Mouse (Mus musculus) embryo, embryonic 10 days (tissue): Measurements from ENCODE around the gene Fkbp6.
A peak's percentile ranks its signal among the peaks of the same experiment; 100 is the strongest.

Source experiments
- DNase-seq: peaks from one replicate; pipeline ENCODE4 v3.0.0-alpha.2; 2015; ENCODE audit warnings: low spot score

Fkbp6 gene

GRCm38 (mm10) chr5:135352995-135353394, 3.2 kb upstream of the Fkbp6 start, which contains the start of gene Trim50:
Gene Trim50 (plus strand): TSS chr5:135353295.
- DNase-seq: no peak

DNA sequence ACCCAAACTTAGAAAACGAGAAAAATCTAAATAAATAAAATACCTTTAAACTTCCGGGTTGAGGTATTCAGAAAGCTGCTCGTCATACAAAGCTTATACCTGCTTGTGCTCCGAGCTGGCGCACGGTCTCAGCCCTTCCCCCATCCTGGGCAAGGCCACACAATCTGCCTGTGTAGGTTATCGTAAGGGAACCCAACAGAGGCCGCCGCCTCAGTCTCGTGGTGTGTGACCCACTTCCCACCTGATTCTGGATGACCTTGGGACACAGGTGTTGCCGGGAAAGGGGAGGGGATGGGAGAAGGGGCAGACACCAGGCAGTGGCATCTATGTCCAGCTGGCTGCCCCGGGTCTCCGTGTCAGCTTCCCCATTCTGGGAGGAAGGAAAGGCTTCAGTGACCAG, 1.8 kb upstream of the Fkbp6 start:
- no peak for DNase-seq

- no peak for DNase-seq
These were observed 2.3 kb downstream of the Fkbp6 start for GRCm38 (mm10) chr5:135347511-135348011.

- DNase-seq: no peak
These were observed 3.4 kb downstream of the Fkbp6 start for GRCm38 (mm10) chr5:135346430-135346829.

GRCm38 (mm10) chr5:135345989-135346388, 3.9 kb downstream of the Fkbp6 start:
- no peak for DNase-seq

GRCm38 (mm10) chr5:135337575-135337974, 12.3 kb downstream of the Fkbp6 start:
- DNase-seq: no peak

DNA sequence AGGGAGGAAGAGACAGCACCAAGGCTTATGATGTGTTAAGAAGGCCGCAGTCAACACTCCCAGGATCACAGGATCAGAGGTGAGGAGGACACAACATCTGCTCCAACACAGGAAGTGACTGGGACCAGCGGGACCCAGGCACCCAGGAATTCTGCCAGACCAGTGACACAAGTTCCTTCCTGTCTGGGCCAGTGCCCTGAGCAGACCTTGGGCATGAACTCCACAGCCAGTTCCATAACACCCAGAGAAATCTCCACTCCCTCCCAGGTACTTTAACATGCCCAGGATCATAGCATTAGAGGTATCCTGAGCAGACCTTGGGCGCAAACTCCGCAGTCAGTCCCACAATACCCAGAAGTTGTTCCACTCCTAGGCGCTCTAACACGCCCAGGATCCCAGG, 18.7 kb downstream of the Fkbp6 start:
- no peak for DNase-seq

DNA sequence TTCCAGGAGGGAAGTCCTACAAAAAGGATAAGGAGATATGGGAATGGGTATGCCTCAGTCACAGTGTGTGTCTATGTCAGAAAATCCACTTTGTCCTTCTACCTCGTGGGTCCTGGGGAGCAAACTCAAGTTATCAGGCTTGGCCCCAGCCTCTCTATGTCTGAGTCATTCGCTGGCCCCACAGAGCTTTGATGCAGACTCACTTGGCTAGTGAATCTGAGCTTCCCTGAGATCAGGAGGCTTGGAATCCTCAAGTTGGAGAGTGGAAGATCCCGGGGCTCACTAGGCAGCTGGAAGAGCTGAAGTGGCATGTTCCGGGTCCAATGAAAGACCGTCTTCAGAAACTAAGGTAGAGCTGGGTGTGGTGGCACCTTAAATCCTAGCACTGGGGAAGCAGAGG, 19.6 kb downstream of the Fkbp6 start:
- no peak for DNase-seq

- DNase-seq: no peak
These were observed 20.4 kb downstream of the Fkbp6 start for GRCm38 (mm10) chr5:135329471-135329870.

DNA sequence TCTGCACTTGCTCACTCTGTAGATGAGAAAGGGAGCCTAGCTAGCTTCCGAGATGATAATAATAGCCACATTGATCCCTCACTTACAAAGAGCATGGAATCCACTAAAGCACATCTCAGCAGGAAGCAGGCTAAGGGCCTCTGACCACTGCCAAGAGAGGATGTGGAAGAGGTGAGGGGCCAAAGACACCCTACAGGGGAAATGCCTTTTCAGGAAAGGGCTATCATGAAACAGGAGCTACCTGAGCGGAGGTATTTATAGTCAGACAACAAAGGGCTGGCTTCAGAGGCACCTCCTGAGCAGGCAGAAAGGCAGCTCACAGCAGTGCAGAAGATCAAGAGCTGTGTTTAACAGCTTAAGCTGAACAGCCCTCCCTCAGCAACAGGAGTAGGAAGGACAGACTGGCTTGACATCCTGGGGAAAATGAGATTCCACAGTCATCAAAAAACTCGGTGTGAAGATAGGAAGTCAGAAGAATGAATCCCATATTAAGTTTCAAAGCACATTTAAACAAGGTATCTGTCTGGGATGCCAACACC, 23.7 kb downstream of the Fkbp6 start:
- DNase-seq: no peak

GRCm38 (mm10) chr5:135322197-135322596, 27.6 kb downstream of the Fkbp6 start:
- no peak for DNase-seq

DNA sequence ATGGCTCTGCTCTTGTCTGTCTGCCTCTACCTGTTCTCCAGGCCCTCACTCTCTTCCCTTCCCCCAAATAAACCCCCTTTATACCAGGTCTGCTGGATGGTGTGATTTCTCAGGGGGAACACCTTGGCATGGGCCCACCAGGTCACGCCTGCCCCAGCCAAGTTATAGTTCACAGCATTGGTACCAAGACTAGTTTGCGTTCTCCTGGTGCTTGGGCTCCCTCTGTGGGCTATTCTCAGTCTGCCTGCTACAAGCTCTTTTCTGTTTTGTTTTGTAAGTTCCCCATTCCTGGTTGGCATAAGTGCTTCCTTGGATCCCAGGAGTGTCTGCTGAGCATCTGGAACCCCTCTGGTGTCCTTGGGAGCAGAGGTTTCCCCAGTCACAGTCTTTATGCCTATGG, 30.0 kb downstream of the Fkbp6 start:
- DNase-seq: no peak

DNA sequence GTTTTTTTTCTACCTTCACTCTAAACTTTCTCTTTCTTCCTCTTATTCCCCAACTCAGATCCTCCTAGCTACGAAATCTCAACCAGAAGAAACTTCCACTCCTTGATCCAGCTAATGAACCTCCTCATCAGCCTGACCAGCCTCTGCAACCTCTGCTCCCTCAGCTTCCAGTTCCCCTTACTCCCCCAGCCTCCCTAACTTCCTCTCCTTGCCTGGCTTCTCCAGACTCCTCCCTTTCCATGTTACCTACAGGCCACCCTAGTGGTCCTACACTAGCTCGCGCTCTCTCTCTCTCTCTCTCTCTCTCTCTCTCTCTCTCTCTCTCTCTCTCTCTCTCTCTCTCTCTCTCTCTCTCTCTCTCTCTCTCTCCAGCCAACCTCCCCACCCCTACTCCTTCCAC, 33.7 kb downstream of the Fkbp6 start:
- DNase-seq: no peak

DNA sequence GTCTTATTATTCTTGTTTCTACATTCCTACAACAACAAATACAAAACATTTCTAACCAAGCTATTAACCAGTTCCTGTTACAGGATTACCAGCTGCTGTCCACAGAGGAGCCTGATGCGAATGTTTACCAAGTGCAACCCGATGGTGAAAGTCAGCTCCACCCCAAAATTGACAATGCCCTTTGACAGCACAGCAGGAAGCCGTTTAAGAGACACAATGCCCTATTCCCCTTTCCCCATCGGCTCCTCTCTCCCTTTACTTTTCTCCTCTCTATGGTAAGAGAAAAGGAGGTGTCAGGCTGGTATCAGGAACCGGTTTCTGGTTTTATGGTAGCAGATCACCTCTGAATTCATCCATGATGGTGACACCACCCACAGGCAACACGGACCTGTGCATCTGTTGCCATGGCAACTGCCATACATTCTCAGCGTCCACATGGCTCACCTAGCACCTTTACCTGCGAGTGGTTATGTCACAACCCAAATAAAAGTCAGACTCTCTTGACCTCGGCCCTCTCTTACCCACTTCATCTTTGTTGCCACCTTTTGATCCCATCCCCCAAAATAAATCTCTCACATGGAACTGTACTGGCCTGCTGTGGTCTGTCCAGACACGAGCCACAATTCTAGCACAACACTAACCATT, 43.4 kb downstream of the Fkbp6 start:
- no peak for DNase-seq

DNA sequence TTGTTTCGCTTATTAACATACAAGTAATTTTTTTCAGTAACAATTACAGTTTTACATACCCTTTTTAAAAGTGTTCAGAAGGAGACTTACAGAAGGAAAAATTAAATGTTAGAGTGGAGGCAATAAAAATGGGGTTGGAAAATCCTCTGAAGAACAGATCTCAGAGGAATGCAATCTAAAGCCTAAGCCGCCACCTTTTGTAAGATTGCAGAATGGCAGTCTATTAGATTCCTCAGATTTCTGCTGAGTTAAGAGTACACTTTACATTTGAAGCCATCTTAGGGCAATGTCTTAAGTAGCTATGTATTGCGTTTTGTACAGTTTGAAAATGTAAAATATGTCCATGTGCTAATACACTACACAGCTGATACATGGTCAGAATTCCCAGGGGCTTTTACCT, 47.4 kb downstream of the Fkbp6 start:
- DNase-seq: peak; percentile 13

GRCm38 (mm10) chr5:135301916-135302315, 47.9 kb downstream of the Fkbp6 start:
- DNase-seq: no peak

DNA sequence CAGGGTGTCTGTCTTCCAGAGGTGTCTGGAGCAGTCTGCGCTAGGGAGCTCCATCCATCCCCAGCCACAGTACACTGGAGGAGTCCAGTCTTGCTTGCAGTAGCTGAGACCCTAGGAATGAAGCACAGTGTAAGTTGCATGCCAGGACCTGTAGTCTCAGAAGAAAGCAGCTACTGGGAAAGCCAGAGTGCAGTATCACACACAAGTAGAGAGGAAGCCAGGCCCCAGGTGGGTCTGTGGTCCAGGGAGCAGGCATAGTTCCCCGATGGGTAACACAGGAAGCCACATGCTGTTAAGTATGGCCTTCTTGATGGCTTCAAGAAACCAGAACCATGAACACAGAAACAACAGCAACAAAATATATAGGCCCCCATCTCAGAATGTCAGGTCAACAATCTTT, 57.8 kb downstream of the Fkbp6 start:
- no peak for DNase-seq

GRCm38 (mm10) chr5:135291193-135291592, 58.7 kb downstream of the Fkbp6 start:
- peak; percentile 8 for DNase-seq

DNA sequence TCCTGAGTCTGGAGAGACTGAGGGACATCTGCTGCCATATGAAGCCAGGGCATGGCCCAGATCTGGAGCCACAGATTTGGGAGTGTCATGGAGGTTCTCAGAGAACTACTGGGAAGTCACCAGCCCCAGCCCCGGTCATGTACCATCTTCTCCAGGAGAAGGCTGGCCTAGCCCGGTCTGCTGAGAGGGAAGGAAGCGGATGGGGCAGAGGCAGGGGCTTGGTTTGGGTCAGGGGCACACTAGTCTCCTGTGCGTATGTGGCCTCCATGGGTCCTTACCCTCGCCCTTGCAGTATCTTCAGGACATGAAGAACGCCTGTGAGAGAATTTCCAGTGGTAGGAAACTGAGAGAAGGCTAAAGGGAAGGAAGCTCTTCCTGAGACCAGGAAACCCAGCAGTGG, 59.1 kb downstream of the Fkbp6 start:
- no peak for DNase-seq

GRCm38 (mm10) chr5:135286926-135287325, 62.9 kb downstream of the Fkbp6 start:
- DNase-seq: no peak

DNA sequence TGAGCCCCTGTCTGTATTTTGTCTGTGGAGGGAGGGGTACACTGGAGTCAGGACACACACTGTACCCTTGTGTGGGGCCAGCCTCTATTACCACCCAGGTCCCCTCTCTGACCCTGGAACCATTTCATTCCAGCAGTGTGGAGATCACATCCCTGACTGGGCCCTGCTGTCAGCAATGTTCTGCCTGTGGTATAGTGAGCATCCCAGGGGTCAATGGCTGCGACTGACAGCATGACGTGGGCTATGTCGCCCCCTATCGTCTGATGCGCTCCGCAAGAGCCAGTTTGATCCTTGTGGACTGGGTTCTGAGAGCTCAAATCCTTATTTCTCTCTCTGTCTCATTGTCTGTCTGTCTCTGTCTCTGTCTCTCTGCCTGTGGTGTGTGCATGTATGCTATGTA, 63.7 kb downstream of the Fkbp6 start:
- DNase-seq: peak; percentile 92

DNA sequence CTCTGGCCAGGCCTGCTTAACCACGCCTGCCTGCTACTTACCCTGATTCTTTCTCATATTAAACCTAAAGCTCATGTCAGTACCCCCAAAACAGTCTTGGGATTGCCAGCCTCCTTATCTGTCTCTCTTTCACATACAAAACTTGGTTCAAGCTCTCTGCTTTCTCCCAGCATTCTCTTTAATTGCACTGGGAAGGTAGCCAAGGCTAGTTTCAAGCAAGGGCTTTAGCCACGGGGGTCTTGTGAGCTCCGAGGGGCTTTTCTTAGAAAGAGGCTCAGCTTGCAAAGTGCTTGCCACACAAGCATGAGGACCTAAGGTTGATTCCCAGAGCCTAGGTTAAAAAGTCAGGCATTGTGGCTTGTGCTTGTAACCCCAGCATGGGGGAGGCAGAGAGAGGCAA, 64.6 kb downstream of the Fkbp6 start:
- DNase-seq: no peak

- no peak for DNase-seq
These were observed 69.6 kb downstream of the Fkbp6 start for GRCm38 (mm10) chr5:135280226-135280625.

DNA sequence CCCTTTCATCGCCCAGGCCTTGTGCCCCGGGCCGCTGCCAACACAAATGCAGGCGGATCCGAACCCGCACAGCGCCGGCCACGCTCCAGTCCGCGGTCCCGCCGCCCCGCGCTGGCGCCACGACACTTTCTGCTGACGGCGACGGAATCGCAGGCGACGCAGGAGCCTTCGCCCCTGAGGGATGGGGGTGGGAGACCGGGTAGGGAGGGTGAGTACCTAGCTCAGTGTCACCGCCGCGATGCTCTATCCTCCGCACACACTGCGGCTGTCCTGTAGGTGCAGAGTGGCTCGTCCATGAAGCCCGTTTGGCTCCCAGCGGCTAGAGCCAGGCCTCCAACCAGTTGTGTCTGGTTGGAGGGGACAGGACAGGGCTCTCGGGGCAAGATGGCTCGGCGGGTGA, 73.2 kb downstream of the Fkbp6 start:
- peak; percentile 50 for DNase-seq
